Mouse (Mus musculus) spleen, adult 2 months (tissue): ENCODE measurements around the gene Slc37a4.

Experiments
- CTCF ChIP-seq: fragments of 200-500 bp; IDR thresholded peaks from 2 replicates; pipeline ENCODE4 v1.5.1; 2011; ENCODE audit warnings: mild to moderate bottlenecking, inconsistent platforms; ENCODE audit not compliant: insufficient read depth, insufficient read length, insufficient replicate concordance; ENCODE audit errors: extremely low read depth
- POLR2A ChIP-seq: fragments of 200-500 bp; IDR thresholded peaks from 2 replicates; pipeline ENCODE4 v1.6.1; 2011; ENCODE audit warnings: low read depth, low read length, inconsistent platforms

- TF ChIP-seq CTCF (no peak), POLR2A (no peak; the same call in 1 of the 2 replicates)
Measured at GRCm38 (mm10) chr9:44407752-44408097, 11.1 kb downstream of the Slc37a4 start.
